Mouse (Mus musculus) forebrain, embryonic 15.5 days (tissue): ENCODE measurements around the gene Dis3l2. TPM values are rescaled to one million over a fixed set of nuclear protein-coding genes. Genes with fewer than 3 reads are reported as not detected.

Experiments
- ATAC-seq: fragments of 200-750 bp; cut with Nextera tagmentation; replicated peaks from 2 replicates; pipeline ENCODE4 v1.8.0; 2017; ENCODE audit warnings: mild to moderate bottlenecking, moderate TSS enrichment, moderate library complexity
- H3K27ac ChIP-seq: fragments of 300-500 bp; sonication (generic); replicated peaks from 2 replicates; pipeline ENCODE4 v1.5.1; 2015; ENCODE audit warnings: mild to moderate bottlenecking, inconsistent platforms
- H3K27me3 ChIP-seq: fragments of 300-500 bp; sonication (generic); 2 replicates; pipeline ENCODE4 v1.6.1; 2015; ENCODE audit warnings: inconsistent platforms
- H3K36me3 ChIP-seq: fragments of 300-500 bp; sonication (generic); 2 replicates; pipeline ENCODE4 v1.6.1; 2015; ENCODE audit warnings: mild to moderate bottlenecking, inconsistent platforms
- H3K4me1 ChIP-seq: fragments of 300-500 bp; sonication (generic); 2 replicates; pipeline ENCODE4 v1.6.1; 2015; ENCODE audit warnings: inconsistent platforms
- H3K4me2 ChIP-seq: fragments of 300-500 bp; sonication (generic); replicated peaks from 2 replicates; pipeline ENCODE4 v1.6.1; 2015; ENCODE audit warnings: mild to moderate bottlenecking, inconsistent platforms
- H3K4me3 ChIP-seq: fragments of 300-500 bp; sonication (generic); 2 replicates; pipeline ENCODE4 v1.5.1; 2015; ENCODE audit warnings: mild to moderate bottlenecking, inconsistent platforms
- H3K9ac ChIP-seq: fragments of 300-500 bp; sonication (generic); replicated peaks from 2 replicates; pipeline ENCODE4 v1.6.1; 2015; ENCODE audit warnings: mild to moderate bottlenecking, inconsistent platforms
- H3K9me3 ChIP-seq: fragments of 300-500 bp; sonication (generic); 2 replicates; pipeline ENCODE4 v1.6.1; 2016; ENCODE audit warnings: inconsistent platforms
- WGBS: fragments of 180-500 bp; shearing (Covaris S2); methylation state at CpG from one replicate; pipeline ENCODE4 v1.1.7; 2015; ENCODE audit warnings: mixed read lengths; 5-methylcytosine and 5-hydroxymethylcytosine counted together
- polyA plus RNA-seq: library from polyadenylated mRNA; unstranded; fragments of >200 nt; fragmentation: Nextera tagmentation; extraction: Ambion mirVana; gene quantifications from 2 replicates; pipeline ENCODE4 v1.2.1, GENCODE M21; 2015

The Dis3l2 gene
- polyA plus RNA-seq, 1 experiment from 2014 or later = 39.7 TPM

DNA sequence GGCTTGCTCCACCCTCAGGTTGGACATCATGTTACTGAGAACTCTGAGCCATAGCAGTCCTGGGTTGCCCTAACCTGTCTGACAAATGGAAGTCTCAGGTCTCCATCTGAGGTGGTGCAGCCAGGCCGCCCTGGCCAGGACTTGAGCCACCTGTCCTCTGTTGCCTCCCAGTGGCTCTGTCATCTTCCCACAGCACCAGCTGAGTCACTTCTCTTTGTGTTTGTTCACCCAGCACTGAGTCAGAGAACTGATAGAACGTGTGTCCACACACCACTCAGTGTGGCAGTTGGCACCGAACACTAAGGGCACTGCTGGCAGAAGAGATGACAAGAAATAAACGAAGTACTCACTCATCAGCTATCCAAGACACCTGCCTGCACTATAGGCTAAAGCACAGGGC, 347.8 kb downstream of the Dis3l2 start:
- no peak overlapping the region for H3K27ac ChIP-seq
- no peak overlapping the region for H3K4me2 ChIP-seq
- H3K9me3 ChIP-seq = no peaks in the 10 kb centered on the region
- H3K4me1 ChIP-seq = no peaks in the 10 kb centered on the region
- H3K27me3 ChIP-seq = no peaks in the 10 kb centered on the region
- H3K4me3 ChIP-seq = no peak overlapping the region
- H3K36me3 ChIP-seq = no peaks in the 10 kb centered on the region
- H3K9ac ChIP-seq = no peak overlapping the region
- 79% methylated on average over 4 of the region's 4 CpGs for WGBS
- ATAC-seq = no peak

DNA sequence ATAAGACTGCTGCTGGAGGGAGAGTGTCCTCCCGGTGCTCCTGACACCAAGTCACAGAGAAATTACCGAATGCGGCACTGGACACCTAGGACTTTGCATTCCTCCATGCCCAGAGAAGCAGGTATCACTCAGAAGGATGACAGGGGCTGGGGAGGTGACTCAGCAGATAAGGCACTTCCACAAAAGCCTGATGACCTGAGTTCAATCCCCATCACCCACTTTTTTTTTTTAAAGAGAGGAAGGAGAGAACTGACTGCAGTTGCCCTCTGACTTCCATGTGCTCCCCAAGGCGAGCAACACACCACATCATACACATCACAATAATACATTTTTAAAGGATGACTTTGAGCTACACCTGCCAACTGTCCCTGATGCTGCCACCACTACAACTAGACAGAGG, 353.5 kb downstream of the Dis3l2 start:
- Histone ChIP-seq H3K9me3 (no peaks in the 10 kb centered on the region), H3K27ac (no peak overlapping the region), H3K4me3 (no peak overlapping the region), H3K27me3 (no peaks in the 10 kb centered on the region), H3K9ac (no peak overlapping the region), H3K36me3 (no peaks in the 10 kb centered on the region), H3K4me2 (no peak overlapping the region), H3K4me1 (no peaks in the 10 kb centered on the region)
- 77% methylated on average over 4 of the region's 4 CpGs for WGBS
- ATAC-seq = no peak

DNA sequence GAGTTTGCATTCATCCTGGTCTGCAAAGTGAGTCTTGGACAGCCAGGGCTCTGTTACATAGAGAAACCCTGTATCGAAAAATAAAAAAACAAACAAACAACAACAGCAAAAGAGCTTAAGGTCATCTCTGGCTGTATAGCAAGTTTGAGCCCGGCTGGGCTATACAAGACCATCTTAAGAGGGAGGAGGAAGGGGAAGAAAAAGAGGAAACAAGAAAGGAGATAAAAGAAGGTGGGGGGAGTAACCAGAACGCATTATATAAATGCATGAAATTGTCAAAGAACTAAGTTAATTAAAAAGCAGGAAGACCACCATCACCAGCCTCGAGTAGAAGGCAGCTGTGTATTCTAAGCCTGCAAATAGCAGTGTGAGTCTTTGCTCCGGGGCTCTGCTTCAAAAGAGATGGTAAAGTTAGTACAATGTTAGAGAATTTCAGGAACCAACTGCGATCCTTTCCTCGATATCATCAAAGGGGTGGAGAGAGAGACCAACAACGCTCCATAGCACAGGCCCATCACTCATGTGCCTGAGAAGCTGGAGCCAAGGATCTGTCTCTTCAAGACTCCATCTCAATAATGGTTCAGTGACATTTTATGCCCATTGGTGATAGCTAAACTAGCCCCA, 355.5 kb downstream of the Dis3l2 start:
- no peaks in the 10 kb centered on the region for H3K27me3 ChIP-seq
- no peaks in the 10 kb centered on the region for H3K36me3 ChIP-seq
- no peak overlapping the region for H3K9ac ChIP-seq
- no peaks in the 10 kb centered on the region for H3K9me3 ChIP-seq
- ATAC-seq = no peak
- WGBS = 79% methylated on average over 8 of the region's 8 CpGs
- no peak overlapping the region for H3K27ac ChIP-seq
- H3K4me1 ChIP-seq = no peaks in the 10 kb centered on the region
- H3K4me3 ChIP-seq = no peak overlapping the region
- no peak overlapping the region for H3K4me2 ChIP-seq

DNA sequence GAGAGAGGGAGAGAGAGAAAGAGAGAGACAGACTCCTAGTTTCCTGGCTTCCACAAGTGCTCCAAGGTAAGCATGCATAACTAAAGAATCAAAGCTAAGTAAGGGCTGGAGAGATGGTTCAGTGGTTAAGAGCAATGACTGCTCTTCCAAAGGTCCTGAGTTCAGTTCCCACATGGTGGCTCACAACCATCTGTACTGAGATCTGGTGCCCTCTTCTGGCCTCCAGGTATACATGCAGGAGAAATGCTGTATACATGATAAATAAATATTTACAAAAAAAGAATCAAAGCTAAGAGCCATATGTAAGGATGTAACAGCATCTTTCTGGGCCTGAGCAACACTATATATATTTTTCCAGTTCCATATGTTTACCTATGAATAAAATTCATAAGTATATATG, 357.3 kb downstream of the Dis3l2 start:
- H3K4me2 ChIP-seq = no peak overlapping the region
- no peak overlapping the region for H3K4me3 ChIP-seq
- H3K27me3 ChIP-seq = no peaks in the 10 kb centered on the region
- no peaks in the 10 kb centered on the region for H3K4me1 ChIP-seq
- H3K9ac ChIP-seq = no peak overlapping the region
- no peaks in the 10 kb centered on the region for H3K9me3 ChIP-seq
- no peak overlapping the region for H3K27ac ChIP-seq
- no peaks in the 10 kb centered on the region for H3K36me3 ChIP-seq
- no peak for ATAC-seq

DNA sequence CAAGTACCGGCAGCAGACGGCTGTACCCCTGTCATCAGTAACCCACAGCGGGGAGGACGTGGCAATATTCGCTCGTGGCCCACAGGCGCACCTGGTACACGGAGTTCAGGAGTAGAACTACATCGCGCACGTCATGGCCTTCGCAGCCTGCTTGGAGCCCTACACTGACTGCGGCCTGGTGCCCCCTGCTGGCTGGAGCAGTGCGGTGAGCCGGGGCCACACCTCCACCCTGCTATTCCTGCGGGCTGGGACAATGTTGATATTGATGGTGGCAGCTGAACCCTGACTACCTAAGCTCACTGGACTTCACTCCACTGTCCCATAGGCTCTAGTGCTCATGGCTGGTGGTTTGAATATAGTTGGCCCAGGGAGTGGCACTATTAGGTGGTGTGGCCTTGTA, 367.1 kb downstream of the Dis3l2 start:
- no peaks in the 10 kb centered on the region for H3K27me3 ChIP-seq
- WGBS = 51% methylated on average over 16 of the region's 16 CpGs
- no peak overlapping the region for H3K4me3 ChIP-seq
- H3K9me3 ChIP-seq = no peaks in the 10 kb centered on the region
- no peaks in the 10 kb centered on the region for H3K4me1 ChIP-seq
- no peak overlapping the region for H3K27ac ChIP-seq
- no peak for ATAC-seq
- H3K9ac ChIP-seq = no peak overlapping the region
- no peaks in the 10 kb centered on the region for H3K36me3 ChIP-seq
- H3K4me2 ChIP-seq = no peak overlapping the region

DNA sequence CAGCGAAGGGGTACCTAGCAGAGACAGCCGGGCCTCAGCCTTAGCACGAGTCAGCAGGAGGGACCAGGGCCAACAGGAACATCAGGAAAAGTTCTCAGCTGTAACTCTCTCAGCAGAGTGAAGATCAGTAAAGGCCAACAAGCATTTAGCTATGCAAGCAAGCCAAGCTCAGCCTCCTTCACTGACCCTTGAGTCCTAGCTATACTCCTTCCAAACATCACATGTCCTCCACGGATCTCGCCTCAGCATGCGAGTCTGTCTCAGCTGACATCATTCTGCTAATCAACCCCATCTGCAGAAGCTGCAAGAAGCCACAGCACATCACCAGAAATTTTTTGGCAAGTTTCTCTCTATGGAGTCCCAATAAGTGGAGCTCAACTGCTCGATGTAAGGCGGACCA, 370.2 kb downstream of the Dis3l2 start:
- H3K36me3 ChIP-seq = no peaks in the 10 kb centered on the region
- H3K27me3 ChIP-seq = no peaks in the 10 kb centered on the region
- no peak overlapping the region for H3K27ac ChIP-seq
- H3K4me3 ChIP-seq = no peak overlapping the region
- H3K9ac ChIP-seq = no peak overlapping the region
- no peaks in the 10 kb centered on the region for H3K4me1 ChIP-seq
- no peak for ATAC-seq
- H3K4me2 ChIP-seq = no peak overlapping the region
- no peaks in the 10 kb centered on the region for H3K9me3 ChIP-seq
- WGBS = 83% methylated on average over 8 of the region's 8 CpGs

DNA sequence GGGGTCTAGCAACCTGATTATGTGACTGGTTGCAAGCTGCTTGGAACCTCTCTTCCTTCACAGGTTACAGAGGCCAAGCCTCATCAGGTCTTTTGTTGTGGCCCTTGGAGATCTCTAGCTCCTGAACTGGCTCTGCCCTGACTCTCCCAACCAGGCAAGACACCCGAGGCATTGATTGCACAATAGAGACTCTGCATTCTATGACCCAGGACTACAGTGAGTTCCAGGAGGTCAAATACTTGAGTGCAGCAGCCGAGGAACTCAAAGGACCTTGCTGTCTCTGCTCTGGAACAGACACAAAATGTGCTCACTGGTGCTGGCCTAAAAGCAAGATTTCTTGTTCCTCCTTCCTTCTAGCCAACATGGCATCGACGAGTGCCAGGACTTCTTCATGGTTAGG, 382.6 kb downstream of the Dis3l2 start:
- Histone ChIP-seq H3K4me3 (no peak overlapping the region), H3K36me3 (no peaks in the 10 kb centered on the region), H3K27me3 (no peaks in the 10 kb centered on the region), H3K4me1 (no peaks in the 10 kb centered on the region), H3K9me3 (no peaks in the 10 kb centered on the region), H3K9ac (no peak overlapping the region), H3K27ac (no peak overlapping the region), H3K4me2 (no peak overlapping the region)
- ATAC-seq = no peak
- 80% methylated on average over 4 of the region's 4 CpGs for WGBS

DNA sequence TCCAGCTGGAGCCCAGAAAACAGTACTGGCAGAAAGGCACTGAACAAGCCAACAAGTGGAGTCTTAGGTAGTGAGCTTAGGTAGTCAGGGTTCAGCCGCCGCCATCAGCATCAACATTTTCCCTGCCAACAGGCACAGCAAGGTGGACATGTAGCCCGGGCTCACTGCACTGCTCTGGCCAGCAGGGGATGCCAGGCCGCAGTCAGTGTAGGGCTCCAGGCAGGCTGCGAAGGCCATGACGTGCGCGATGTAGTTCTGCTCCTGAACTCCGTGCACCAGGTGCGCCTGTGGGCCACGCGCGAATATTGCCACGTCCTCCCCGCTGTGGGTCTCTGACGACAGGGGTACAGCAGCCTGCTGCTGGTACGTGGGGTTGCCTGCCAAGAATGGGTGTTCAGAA, 383.4 kb downstream of the Dis3l2 start:
- H3K36me3 ChIP-seq = no peaks in the 10 kb centered on the region
- no peaks in the 10 kb centered on the region for H3K27me3 ChIP-seq
- no peak overlapping the region for H3K4me3 ChIP-seq
- no peaks in the 10 kb centered on the region for H3K9me3 ChIP-seq
- 68% methylated on average over 17 of the region's 17 CpGs for WGBS
- ATAC-seq = no peak
- H3K9ac ChIP-seq = no peak overlapping the region
- H3K4me1 ChIP-seq = no peaks in the 10 kb centered on the region
- H3K27ac ChIP-seq = no peak overlapping the region
- H3K4me2 ChIP-seq = no peak overlapping the region

DNA sequence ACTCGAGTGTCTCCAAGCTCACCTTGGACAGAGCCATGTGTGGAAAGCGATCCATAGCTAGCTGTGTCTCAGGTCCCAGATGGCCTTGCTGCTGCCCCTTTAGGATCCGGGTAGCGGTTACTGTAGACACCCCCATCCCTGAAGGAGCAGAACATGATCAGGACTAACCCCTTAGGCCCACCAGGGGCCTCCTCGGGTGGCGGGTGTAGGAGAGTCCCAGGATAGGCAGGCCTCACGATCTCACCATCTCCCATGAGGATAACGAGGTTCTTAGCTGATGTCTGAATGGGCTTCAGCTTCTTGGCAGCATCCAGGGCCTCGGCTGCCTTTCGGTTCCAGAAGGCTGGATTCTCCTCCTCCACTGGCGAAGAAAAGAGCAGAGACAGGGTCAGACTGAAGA, 385.6 kb downstream of the Dis3l2 start:
- Histone ChIP-seq H3K4me3 (no peak overlapping the region), H3K27me3 (no peaks in the 10 kb centered on the region), H3K36me3 (no peaks in the 10 kb centered on the region), H3K4me1 (no peaks in the 10 kb centered on the region), H3K9ac (no peak overlapping the region), H3K9me3 (no peaks in the 10 kb centered on the region), H3K4me2 (no peak overlapping the region), H3K27ac (no peak overlapping the region)
- WGBS = 78% methylated on average over 11 of the region's 11 CpGs
- ATAC-seq = no peak

DNA sequence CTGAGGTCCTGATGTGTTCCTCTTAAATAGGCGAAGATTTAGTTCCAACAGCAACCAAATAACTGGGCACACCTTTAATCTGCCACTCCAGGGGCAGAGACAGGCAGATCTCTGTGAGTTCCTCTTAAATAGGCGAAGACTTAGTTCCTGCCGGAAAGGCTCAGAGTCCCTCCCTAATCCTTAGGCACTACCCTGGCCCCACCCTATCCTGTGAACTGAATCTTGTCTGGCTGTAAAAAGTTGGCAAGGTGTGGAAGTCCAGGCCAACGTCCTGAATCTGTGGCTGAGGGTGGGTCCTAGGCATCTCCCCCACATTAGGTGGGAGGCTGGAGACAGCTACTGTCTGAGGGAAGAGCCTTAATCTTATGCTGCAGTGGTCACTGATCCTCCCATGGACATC, 386.2 kb downstream of the Dis3l2 start, which contains the start of gene Alppl2:
Gene Alppl2 (minus strand): TSS at position 101 of the 400 bp plus-strand sequence.
- Histone ChIP-seq H3K9ac (no peak within 1 kb of the TSS), H3K4me1 (no peaks in the 10 kb centered on the region), H3K27ac (no peak within 1 kb of the TSS), H3K9me3 (no peaks in the 10 kb centered on the region), H3K4me3 (no peak within 1 kb of the TSS), H3K4me2 (no peak within 1 kb of the TSS), H3K27me3 (no peaks in the 10 kb centered on the region), H3K36me3 (no peaks in the 10 kb centered on the region)
- ATAC-seq = no peak
- WGBS = 86% methylated on average over 4 of the region's 4 CpGs

DNA sequence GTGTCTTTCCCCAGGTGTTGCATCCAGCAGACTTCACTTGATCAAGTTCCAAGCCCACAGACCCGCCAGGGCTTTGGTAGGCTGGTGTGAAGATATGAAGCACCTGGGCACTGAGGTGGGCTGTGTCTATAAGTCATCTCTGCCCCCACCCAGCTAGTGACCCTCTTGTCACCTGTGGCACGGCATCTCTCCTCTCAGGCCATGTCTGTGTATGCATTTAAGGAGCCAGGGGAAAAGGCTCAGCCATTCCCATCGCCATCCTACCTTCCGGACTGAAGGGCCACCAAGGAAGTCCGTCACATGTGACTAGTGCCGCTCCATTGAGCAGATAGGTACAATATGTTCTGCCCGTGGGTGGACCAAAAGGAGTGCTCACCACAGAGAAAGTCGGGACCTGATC, 392.0 kb downstream of the Dis3l2 start:
- H3K4me1 ChIP-seq = no peaks in the 10 kb centered on the region
- H3K9ac ChIP-seq = no peak overlapping the region
- no peaks in the 10 kb centered on the region for H3K27me3 ChIP-seq
- H3K4me2 ChIP-seq = no peak overlapping the region
- ATAC-seq = no peak
- H3K4me3 ChIP-seq = no peak overlapping the region
- H3K27ac ChIP-seq = no peak overlapping the region
- 74% methylated on average over 8 of the region's 8 CpGs for WGBS
- H3K36me3 ChIP-seq = no peaks in the 10 kb centered on the region
- H3K9me3 ChIP-seq = no peaks in the 10 kb centered on the region

DNA sequence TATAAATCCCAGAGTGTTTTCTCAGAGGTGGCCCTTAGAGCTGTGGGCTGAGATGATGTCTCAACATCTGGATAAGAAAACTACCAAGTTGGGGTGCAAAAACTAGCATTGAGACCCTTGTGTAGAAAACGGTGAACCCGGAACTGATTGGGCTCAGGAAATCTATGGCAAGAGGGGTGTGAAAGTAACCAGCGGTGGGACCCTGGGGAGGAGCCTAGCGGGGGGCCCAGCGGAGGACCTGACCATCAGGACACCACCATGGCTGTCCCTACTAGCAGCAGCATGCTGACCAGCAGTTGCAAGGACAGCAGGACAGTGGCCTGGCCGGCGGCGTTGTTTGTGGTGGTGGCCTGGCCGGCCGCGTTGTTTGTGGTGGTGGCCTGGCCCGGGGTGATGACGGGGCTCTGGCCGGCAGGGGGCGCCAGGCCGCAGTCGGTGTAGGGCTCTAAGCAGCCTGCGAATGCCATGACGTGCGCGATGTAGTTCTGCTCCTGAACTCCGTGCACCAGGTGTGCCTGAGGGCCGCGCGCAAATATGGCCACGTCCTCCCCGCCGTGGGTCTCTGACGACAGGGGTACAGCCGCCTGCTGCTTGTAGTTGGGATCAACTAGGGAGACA, 394.9 kb downstream of the Dis3l2 start:
- Histone ChIP-seq H3K4me1 (no peaks in the 10 kb centered on the region), H3K27me3 (no peaks in the 10 kb centered on the region), H3K4me2 (0 out of 2 replicates have a peak overlapping the region, but pooled peaks have one; percentile 9), H3K27ac (no peak overlapping the region), H3K9me3 (no peaks in the 10 kb centered on the region), H3K36me3 (no peaks in the 10 kb centered on the region), H3K4me3 (no peak overlapping the region), H3K9ac (no peak overlapping the region)
- 0 out of 2 replicates have a peak, but pooled peaks have one; percentile 63 for ATAC-seq
- 11% methylated on average over 30 of the region's 30 CpGs for WGBS
